Mouse (Mus musculus) heart, adult 2 months (tissue): ENCODE results near the gene Slit3.

Source experiments
- CTCF ChIP-seq: fragments of 200-600 bp; IDR thresholded peaks from 2 replicates; pipeline ENCODE4 v1.8.1; 2022; ENCODE audit warnings: antibody characterized with exemption, mild to moderate bottlenecking, moderate library complexity
- EP300 ChIP-seq: fragments of 200-500 bp; IDR thresholded peaks from 2 replicates; pipeline ENCODE4 v1.6.1; 2011; ENCODE audit warnings: low read depth, low read length, control low read depth; ENCODE audit not compliant: insufficient read depth
- POLR2A ChIP-seq: fragments of 200-500 bp; IDR thresholded peaks from 2 replicates; pipeline ENCODE4 v1.6.1; 2011; ENCODE audit warnings: mild to moderate bottlenecking, low read depth, low read length, control low read depth; ENCODE audit not compliant: insufficient read depth

DNA sequence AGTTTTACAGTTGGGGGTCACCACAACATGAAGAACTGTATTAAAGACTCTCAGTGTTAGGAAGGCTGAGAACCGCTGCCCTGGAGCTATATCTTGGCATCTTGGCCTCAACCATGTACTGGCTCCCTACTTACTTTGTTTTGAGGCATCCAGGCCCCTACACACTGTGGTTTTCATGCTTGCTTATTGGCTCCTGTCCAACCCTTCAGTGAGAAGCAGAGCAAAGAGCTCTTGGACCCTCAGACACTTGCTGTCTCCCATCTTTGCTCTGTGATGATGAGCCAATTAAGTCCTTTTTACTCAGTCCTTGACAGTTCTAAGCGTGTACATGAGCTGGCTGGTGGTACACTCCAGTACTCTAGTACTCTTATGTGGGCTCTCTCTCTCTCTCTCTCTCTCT, 177.5 kb downstream of the Slit3 start:
- TF ChIP-seq CTCF, result no peak
- no peak for TF ChIP-seq EP300
- TF ChIP-seq POLR2A, result no peak
